Mouse (Mus musculus) c-Kit-negative CD71-positive TER-119-positive erythroid progenitor cells, embryonic 14.5 days (primary cell): ENCODE data around the gene Gm4450.
"Not testable (repeated sequence)": the region's sequence is repeated elsewhere in the genome, so short reads cannot be mapped to it uniquely, and the experiment has no call there.

Experiments used
- DNase-seq: peaks from one replicate; pipeline ENCODE4 v3.0.0-alpha.2; 2013; ENCODE audit warnings: low read depth, low spot score

Gm4450 gene

DNA sequence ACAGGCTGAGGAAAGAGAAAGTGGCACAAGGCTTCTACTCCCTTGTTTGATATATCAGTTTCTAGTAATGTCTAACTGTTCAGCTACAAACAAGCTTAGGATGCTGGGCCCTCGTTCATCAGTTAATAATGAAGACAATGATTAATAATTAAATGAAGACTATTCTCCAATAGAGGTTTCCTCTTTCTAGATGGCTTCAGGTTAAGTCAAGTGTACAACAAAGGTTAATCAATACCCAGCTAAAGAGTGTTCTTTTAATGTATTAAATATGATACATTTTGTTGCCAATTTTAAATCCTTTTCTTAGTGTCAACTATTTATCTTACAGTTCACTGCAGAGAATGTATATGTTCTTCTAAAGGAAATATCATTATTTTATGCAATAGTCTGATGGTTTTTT lies at the start of gene Gm4450:
Gene Gm4450 (minus strand): TSS at position 101 of the 400 bp plus-strand sequence.
- not testable (repeated sequence) for DNase-seq

- not testable (repeated sequence) for DNase-seq
These were observed 40.5 kb upstream of the Gm4450 start for GRCm38 (mm10) chr3:98497401-98497800.

DNA sequence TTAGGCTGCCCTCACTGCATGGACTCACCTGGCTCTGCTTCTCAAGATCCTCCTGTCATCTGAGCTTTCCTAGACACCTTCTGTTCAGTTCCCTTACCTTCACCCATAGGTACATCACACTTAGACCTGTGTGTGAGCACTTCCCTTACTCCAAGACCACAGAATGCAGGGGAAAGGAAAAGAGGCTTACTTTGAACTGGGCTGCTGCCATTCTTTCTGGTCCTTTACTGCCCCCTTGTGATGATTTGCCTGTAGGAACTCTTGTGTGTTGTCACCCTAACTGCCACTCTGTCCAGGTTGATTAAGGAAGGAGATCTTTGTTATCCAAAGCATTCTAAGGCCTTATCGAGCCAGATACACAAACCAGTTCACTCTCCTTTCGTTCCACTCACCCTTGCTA lies 39.8 kb upstream of the Gm4450 start:
- DNase-seq: not testable (repeated sequence)

DNA sequence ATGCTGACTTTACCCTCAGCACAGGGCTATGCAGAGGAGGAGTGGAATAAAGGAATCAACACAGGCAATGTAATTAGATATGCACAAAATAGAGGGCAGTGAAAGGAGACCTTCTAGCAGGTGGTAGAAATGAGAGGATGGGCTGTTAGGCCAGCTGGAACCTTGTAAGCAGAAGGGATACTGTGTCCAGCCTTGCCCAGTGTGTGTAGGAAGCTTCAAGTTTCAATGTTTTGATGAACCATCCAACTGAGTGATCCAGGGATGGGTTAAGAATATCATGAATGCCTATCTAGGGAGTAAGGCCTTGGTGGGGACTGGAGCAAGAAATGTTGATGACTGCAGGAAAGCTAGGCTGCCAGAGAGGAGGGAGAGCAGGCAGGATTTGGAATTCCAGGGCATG lies 38.1 kb upstream of the Gm4450 start:
- not testable (repeated sequence) for DNase-seq

- DNase-seq: not testable (repeated sequence)
These were observed 37.3 kb upstream of the Gm4450 start for GRCm38 (mm10) chr3:98494184-98494583.

GRCm38 (mm10) chr3:98471499-98471898 lies 14.6 kb upstream of the Gm4450 start:
- not testable (repeated sequence) for DNase-seq

GRCm38 (mm10) chr3:98471057-98471456 lies 14.1 kb upstream of the Gm4450 start:
- DNase-seq: not testable (repeated sequence)

DNA sequence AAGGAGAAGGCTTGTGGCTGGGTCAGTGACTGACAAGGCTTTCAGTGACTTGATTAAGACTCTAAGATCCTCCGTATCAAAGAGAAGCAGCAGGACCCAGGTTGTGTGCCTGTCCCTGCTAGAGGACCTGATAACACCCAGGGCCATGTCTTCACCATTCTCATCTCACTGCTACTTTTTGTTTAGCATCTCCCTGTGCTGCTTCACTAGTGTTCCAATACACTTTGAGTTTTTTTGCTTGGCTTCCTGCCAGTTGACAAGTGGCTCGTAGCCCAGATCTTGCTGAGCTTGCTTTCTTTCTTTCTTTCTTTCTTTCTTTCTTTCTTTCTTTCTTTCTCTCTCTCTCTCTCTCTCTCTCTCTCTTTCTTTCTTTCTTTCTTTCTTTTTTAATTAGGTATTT lies 12.4 kb upstream of the Gm4450 start:
- not testable (repeated sequence) for DNase-seq

DNA sequence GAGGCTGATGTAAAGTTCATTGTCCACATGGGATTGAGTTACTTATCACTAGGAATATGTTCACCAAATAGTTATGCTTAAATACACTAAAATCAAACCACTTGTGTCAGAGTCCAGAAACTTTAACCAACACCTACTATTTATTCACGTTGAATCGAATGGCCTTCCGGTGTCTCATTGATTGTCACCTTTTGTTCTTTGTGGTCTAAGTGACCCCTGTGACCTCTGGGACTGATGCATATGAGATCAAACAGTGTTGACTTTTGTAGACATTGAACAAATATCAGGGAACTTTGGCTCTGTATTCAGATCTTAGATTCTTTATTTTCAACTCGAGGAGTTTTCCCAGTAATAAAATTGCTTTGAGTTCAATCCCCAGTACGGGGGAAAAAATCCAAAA lies 3.1 kb downstream of the Gm4450 start:
- not testable (repeated sequence) for DNase-seq

- not testable (repeated sequence) for DNase-seq
These were observed 13.0 kb downstream of the Gm4450 start for GRCm38 (mm10) chr3:98443924-98444323.

GRCm38 (mm10) chr3:98443149-98443779 lies 13.7 kb downstream of the Gm4450 start:
- DNase-seq: not testable (repeated sequence)

GRCm38 (mm10) chr3:98442245-98442644 lies 14.7 kb downstream of the Gm4450 start:
- not testable (repeated sequence) for DNase-seq

DNA sequence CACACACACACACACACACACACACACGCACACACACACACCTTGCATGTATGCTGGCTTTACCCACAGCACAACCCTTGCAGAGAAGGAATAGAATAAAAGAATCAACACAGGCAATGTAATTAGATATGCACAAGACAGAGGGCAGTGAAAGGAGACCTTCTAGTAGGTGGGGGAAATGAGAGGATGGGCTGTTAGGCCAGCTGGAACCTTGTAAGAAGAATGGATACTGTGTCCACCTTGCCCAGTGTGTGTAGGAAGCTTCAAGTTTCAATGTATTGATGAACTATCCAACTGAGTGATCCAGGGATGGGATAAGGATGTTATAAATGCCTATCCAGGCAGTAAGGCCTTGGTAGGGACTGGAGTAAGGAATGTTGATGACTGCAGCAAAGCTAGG lies 21.9 kb downstream of the Gm4450 start:
- DNase-seq: no peak

DNA sequence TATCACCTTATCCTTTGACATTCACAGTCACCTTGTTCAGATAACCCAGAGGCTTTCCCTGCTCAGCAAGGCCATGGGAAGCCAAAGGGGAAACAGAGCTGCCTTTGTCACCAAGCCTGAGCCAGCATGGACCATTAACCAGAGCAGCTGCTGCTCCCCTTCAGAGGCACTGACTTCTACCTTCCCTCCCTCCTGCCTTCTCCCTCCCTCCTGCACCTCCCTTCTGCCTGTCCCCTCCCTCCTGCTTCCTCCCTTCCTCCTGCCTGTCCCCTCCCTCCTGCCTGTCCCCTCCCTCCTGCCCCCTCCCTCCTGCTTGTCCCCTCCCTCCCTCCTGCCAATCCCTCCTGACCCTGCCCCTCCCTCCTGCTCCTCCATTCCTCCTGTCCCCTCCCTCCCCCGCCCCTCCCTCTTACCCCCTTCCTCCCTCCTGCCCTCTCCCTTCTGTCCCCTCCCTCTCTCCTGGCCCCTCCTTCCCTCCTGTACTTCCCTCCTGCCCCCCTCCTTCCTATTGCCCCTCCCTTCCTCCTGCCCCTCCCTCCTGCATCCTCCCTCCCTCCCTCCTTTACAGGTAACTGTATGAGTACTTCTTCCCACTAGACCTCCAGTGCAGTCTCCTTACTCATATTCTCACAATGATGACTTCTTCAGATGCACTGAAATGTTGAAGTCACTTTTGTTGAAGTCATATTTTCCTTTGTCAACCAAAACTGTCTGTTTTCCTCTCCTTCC lies 22.7 kb downstream of the Gm4450 start:
- no peak for DNase-seq

- DNase-seq: no peak
These were observed 27.9 kb downstream of the Gm4450 start for GRCm38 (mm10) chr3:98428928-98429525.

- DNase-seq: no peak
These were observed 28.5 kb downstream of the Gm4450 start for GRCm38 (mm10) chr3:98428449-98428775.

- DNase-seq: no peak
These were observed 29.1 kb downstream of the Gm4450 start for GRCm38 (mm10) chr3:98427600-98428448.

DNA sequence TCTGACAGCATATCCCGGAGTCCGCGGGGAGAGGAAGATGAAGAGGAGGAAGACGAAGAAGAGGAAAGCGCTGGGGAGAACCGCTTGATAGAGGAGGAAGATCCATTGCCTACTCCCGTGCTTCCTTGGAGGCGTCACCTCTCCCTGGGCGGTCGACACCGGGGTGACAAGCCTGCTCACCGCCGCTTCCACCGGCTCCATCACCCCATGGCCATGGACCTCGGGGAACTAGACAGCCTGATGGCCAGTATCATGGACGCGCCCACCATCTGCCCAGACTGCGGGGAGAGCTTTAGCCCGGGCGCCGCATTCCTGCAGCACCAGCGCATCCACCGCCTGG lies 29.7 kb downstream of the Gm4450 start:
- DNase-seq: no peak

DNA sequence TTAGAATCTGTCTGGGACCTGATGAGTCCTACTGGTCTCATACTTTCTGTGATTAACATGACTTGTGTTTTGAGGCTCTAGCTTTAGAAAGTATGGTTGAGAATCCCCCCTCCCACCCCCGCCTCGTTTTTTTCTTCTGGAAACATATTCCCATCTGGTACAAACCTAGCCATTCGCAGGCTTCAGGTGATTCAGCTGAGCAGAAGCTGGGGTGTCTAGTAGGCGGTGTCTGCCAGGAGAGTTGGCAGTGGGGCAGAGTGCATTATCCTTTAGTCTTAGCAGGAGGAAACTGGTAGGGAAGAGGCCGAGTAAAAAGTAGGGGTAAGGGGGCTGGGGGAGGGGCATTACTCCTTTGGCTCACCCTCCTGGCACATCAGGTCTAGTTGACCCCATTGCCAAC lies 30.2 kb downstream of the Gm4450 start:
- no peak for DNase-seq

GRCm38 (mm10) chr3:98422926-98423325 lies 34.0 kb downstream of the Gm4450 start:
- no peak for DNase-seq

GRCm38 (mm10) chr3:98419786-98420070 lies 37.2 kb downstream of the Gm4450 start:
- DNase-seq: no peak
